Mouse (Mus musculus): ENCODE measurements around the gene Abhd14b. TPM values are rescaled to one million over a fixed set of nuclear protein-coding genes. Genes with fewer than 3 reads are reported as not detected.

The Abhd14b gene
- polyA plus RNA-seq, 1 experiment from 2014 or later = 4.2 TPM

GRCm38 (mm10) chr9:106442680-106443079, 4.6 kb upstream of the Abhd14b start:
- Histone ChIP-seq H3K27me3 (ENCODE audit: control insufficient read depth, insufficient read depth, low read length) (no peaks in the 10 kb centered on the region), H3K36me3 (ENCODE audit: control insufficient read depth, insufficient read depth, low read length) (no peaks in the 10 kb centered on the region), H3K27ac (ENCODE audit: low read depth, low read length) (no peak overlapping the region), H3K4me1 (replicated peaks; ENCODE audit: control insufficient read depth, insufficient read depth, low read length) (peaks cover under 1% of the 10 kb centered on the region), H3K4me2 (replicated peaks; ENCODE audit: low read depth, low read length) (no peak overlapping the region), H3K9ac (ENCODE audit: low read depth, low read length) (no peak overlapping the region), H3K9me3 (ENCODE audit: control insufficient read depth, low read length) (no peaks in the 10 kb centered on the region), H3K4me3 (ENCODE audit: low read depth, low read length) (no peak overlapping the region)
- DNase-seq (ENCODE audit: low spot score) = no peak
- WGBS = 80% methylated on average over 5 of the region's 5 CpGs
- ATAC-seq (ENCODE audit: low FRiP score) = no peak

- Histone ChIP-seq H3K27ac (ENCODE audit: low read depth, low read length) (no peak overlapping the region), H3K9ac (ENCODE audit: low read depth, low read length) (no peak overlapping the region), H3K4me1 (replicated peaks; ENCODE audit: control insufficient read depth, insufficient read depth, low read length) (peaks cover 7% of the 10 kb centered on the region), H3K9me3 (ENCODE audit: control insufficient read depth, low read length) (no peaks in the 10 kb centered on the region), H3K27me3 (ENCODE audit: control insufficient read depth, insufficient read depth, low read length) (no peaks in the 10 kb centered on the region), H3K36me3 (ENCODE audit: control insufficient read depth, insufficient read depth, low read length) (no peaks in the 10 kb centered on the region), H3K4me2 (replicated peaks; ENCODE audit: low read depth, low read length) (no peak overlapping the region), H3K4me3 (ENCODE audit: low read depth, low read length) (no peak overlapping the region)
- DNase-seq (ENCODE audit: low spot score) (no peak), ATAC-seq (ENCODE audit: low FRiP score) (no peak)
- 67% methylated on average over 4 of the region's 4 CpGs for WGBS
Measured at GRCm38 (mm10) chr9:106444836-106445235, 2.4 kb upstream of the Abhd14b start.

DNA sequence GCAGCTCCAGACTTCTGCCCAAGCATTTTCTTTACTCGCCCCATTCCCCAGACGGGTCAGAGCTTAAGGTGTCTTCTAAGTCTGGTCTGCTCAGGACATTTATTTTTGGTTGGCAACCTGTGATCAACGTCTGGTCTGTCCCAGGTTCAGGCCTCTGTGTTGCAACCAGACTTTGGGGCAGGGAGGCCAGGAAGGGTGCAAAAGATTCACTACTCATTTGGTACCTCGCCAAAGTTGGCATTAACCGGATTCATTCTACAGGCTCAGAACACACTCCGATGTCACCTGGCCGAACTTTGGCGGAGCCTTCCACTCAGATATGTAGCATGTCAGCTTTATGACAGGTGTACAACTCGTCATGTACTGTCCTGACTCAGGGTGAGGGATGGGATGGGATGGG, 692 bp downstream of the Abhd14b start:
- H3K4me2 ChIP-seq (replicated peaks; ENCODE audit: low read depth, low read length) = peak overlapping the region; percentile 58
- H3K9me3 ChIP-seq (ENCODE audit: control insufficient read depth, low read length) = no peaks in the 10 kb centered on the region
- ATAC-seq (ENCODE audit: low FRiP score) (peak; percentile 16; the same call in 1 of the 2 replicates), DNase-seq (ENCODE audit: low spot score) (no peak)
- H3K4me1 ChIP-seq (replicated peaks; ENCODE audit: control insufficient read depth, insufficient read depth, low read length) = peaks cover 13% of the 10 kb centered on the region
- peak overlapping the region; percentile 20; the same call in 1 of the 2 replicates for H3K27ac ChIP-seq (ENCODE audit: low read depth, low read length)
- H3K36me3 ChIP-seq (ENCODE audit: control insufficient read depth, insufficient read depth, low read length) = no peaks in the 10 kb centered on the region
- H3K9ac ChIP-seq (ENCODE audit: low read depth, low read length) = peak overlapping the region; percentile 60
- 39% methylated on average over 9 of the region's 9 CpGs for WGBS
- peak overlapping the region; percentile 36 for H3K4me3 ChIP-seq (ENCODE audit: low read depth, low read length)
- H3K27me3 ChIP-seq (ENCODE audit: control insufficient read depth, insufficient read depth, low read length) = no peaks in the 10 kb centered on the region

- H3K4me1 ChIP-seq (replicated peaks; ENCODE audit: control insufficient read depth, insufficient read depth, low read length) = peaks cover 14% of the 10 kb centered on the region
- H3K9ac ChIP-seq (ENCODE audit: low read depth, low read length) = peak overlapping the region; percentile 24; the same call in 1 of the 2 replicates
- H3K9me3 ChIP-seq (ENCODE audit: control insufficient read depth, low read length) = no peaks in the 10 kb centered on the region
- H3K27me3 ChIP-seq (ENCODE audit: control insufficient read depth, insufficient read depth, low read length) = no peaks in the 10 kb centered on the region
- H3K4me2 ChIP-seq (replicated peaks; ENCODE audit: low read depth, low read length) = peak overlapping the region; percentile 50
- peak; percentile 75 for DNase-seq (ENCODE audit: low spot score)
- 1% methylated on average over 23 of the region's 23 CpGs for WGBS
- ATAC-seq (ENCODE audit: low FRiP score) = peak; percentile 38; the same call in 1 of the 2 replicates
- no peaks in the 10 kb centered on the region for H3K36me3 ChIP-seq (ENCODE audit: control insufficient read depth, insufficient read depth, low read length)
- peak overlapping the region; percentile 23 for H3K4me3 ChIP-seq (ENCODE audit: low read depth, low read length)
- H3K27ac ChIP-seq (ENCODE audit: low read depth, low read length) = no peak overlapping the region
Measured at GRCm38 (mm10) chr9:106448498-106449031, 1.3 kb downstream of the Abhd14b start.

- Histone ChIP-seq H3K9me3 (ENCODE audit: control insufficient read depth, low read length) (no peaks in the 10 kb centered on the region), H3K4me3 (ENCODE audit: low read depth, low read length) (no peak overlapping the region), H3K27me3 (ENCODE audit: control insufficient read depth, insufficient read depth, low read length) (no peaks in the 10 kb centered on the region), H3K27ac (ENCODE audit: low read depth, low read length) (no peak overlapping the region), H3K4me1 (replicated peaks; ENCODE audit: control insufficient read depth, insufficient read depth, low read length) (peaks cover 14% of the 10 kb centered on the region), H3K4me2 (replicated peaks; ENCODE audit: low read depth, low read length) (no peak overlapping the region), H3K36me3 (ENCODE audit: control insufficient read depth, insufficient read depth, low read length) (no peaks in the 10 kb centered on the region), H3K9ac (ENCODE audit: low read depth, low read length) (no peak overlapping the region)
- ATAC-seq (ENCODE audit: low FRiP score) (no peak), DNase-seq (ENCODE audit: low spot score) (no peak)
- 89% methylated on average over 8 of the region's 8 CpGs for WGBS
Measured at GRCm38 (mm10) chr9:106449947-106450346, 2.7 kb downstream of the Abhd14b start.

DNA sequence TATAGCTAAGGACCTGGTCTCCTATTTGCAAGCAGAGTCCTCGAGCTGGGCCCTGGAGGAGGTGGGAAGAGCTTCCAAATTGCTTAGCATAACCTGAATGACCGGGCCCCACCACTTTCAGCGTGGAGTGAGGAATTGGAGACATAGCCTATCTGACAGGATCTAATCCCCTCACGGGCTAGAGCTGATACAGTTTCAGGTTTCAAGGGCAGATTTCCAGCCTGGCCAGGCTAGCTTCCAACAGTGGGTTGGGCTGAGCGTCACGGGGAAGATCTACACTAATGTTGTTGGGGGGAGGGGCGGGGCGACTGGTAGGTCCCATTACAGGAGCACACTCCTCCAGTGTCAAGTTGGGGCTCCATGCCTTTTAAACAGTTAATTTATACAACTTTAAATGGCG, 3.4 kb downstream of the Abhd14b start:
- WGBS = 29% methylated on average over 9 of the region's 9 CpGs
- no peak overlapping the region for H3K27ac ChIP-seq (ENCODE audit: low read depth, low read length)
- no peak overlapping the region for H3K9ac ChIP-seq (ENCODE audit: low read depth, low read length)

GRCm38 (mm10) chr9:106451298-106451697, 4.0 kb downstream of the Abhd14b start:
- no peak overlapping the region for H3K9ac ChIP-seq (ENCODE audit: low read depth, low read length)
- no peaks in the 10 kb centered on the region for H3K36me3 ChIP-seq (ENCODE audit: control insufficient read depth, insufficient read depth, low read length)
- WGBS = 76% methylated on average over 11 of the region's 11 CpGs
- no peak for DNase-seq (ENCODE audit: low spot score)
- no peaks in the 10 kb centered on the region for H3K9me3 ChIP-seq (ENCODE audit: control insufficient read depth, low read length)
- H3K4me1 ChIP-seq (replicated peaks; ENCODE audit: control insufficient read depth, insufficient read depth, low read length) = peaks cover 22% of the 10 kb centered on the region
- no peak overlapping the region for H3K27ac ChIP-seq (ENCODE audit: low read depth, low read length)
- H3K4me2 ChIP-seq (replicated peaks; ENCODE audit: low read depth, low read length) = no peak overlapping the region
- no peak overlapping the region for H3K4me3 ChIP-seq (ENCODE audit: low read depth, low read length)
- ATAC-seq (ENCODE audit: low FRiP score) = no peak
- no peaks in the 10 kb centered on the region for H3K27me3 ChIP-seq (ENCODE audit: control insufficient read depth, insufficient read depth, low read length)

More for the DNA sequence above, 3.4 kb downstream of the Abhd14b start:
- Histone ChIP-seq H3K36me3 (ENCODE audit: control insufficient read depth, insufficient read depth, low read length) (no peaks in the 10 kb centered on the region), H3K27me3 (ENCODE audit: control insufficient read depth, insufficient read depth, low read length) (no peaks in the 10 kb centered on the region), H3K4me1 (replicated peaks; ENCODE audit: control insufficient read depth, insufficient read depth, low read length) (peaks cover 16% of the 10 kb centered on the region), H3K4me2 (replicated peaks; ENCODE audit: low read depth, low read length) (no peak overlapping the region), H3K9me3 (ENCODE audit: control insufficient read depth, low read length) (no peaks in the 10 kb centered on the region), H3K4me3 (ENCODE audit: low read depth, low read length) (no peak overlapping the region)
- DNase-seq (ENCODE audit: low spot score) (no peak), ATAC-seq (ENCODE audit: low FRiP score) (no peak)

DNA sequence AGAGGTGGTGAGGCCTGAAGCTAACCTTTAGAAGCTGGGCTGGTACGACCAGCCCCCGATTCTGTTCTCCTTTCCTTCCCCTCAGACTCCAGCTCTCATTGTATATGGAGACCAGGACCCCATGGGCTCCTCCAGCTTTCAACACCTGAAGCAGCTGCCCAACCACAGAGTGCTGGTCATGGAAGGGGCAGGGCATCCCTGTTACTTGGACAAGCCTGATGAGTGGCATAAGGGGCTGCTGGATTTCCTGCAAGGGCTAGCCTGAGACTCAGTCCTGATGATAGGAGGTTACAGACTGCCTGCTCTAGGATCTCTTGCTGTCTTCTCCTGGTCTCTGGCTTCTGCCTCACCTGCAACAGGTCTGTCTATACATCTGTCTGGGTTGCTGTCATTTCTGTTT, 4.6 kb downstream of the Abhd14b start:
- no peaks in the 10 kb centered on the region for H3K27me3 ChIP-seq (ENCODE audit: control insufficient read depth, insufficient read depth, low read length)
- DNase-seq (ENCODE audit: low spot score) = no peak
- H3K27ac ChIP-seq (ENCODE audit: low read depth, low read length) = no peak overlapping the region
- H3K4me3 ChIP-seq (ENCODE audit: low read depth, low read length) = no peak overlapping the region; the same call in 1 of the 2 replicates
- no peak for ATAC-seq (ENCODE audit: low FRiP score)
- peaks cover 28% of the 10 kb centered on the region for H3K4me1 ChIP-seq (replicated peaks; ENCODE audit: control insufficient read depth, insufficient read depth, low read length)
- H3K9ac ChIP-seq (ENCODE audit: low read depth, low read length) = 0 out of 2 replicates have a peak overlapping the region, but pooled peaks have one; percentile 11
- WGBS = 43% methylated on average over 2 of the region's 2 CpGs
- no peaks in the 10 kb centered on the region for H3K36me3 ChIP-seq (ENCODE audit: control insufficient read depth, insufficient read depth, low read length)
- no peak overlapping the region for H3K4me2 ChIP-seq (replicated peaks; ENCODE audit: low read depth, low read length)
- H3K9me3 ChIP-seq (ENCODE audit: control insufficient read depth, low read length) = no peaks in the 10 kb centered on the region

DNA sequence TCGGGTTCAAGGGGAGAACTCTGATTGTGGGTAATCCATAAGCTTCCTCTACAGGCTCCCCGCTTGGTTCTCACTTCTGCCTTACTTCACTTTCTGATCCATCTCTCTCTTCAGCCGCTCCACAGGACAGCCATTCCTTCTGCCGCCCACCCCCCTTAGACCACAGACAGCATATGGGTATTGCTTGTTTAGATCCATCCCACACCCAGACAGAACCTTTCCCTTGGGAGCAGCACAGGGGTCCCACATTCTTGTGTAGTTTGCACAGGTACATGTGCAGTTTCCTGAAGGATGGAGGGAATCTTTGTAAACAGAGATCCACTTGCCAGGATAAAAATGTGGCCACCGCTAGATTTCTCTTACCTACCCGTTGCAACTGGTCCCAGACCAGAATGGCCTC, 5.1 kb downstream of the Abhd14b start:
- Histone ChIP-seq H3K27me3 (ENCODE audit: control insufficient read depth, insufficient read depth, low read length) (no peaks in the 10 kb centered on the region), H3K36me3 (ENCODE audit: control insufficient read depth, insufficient read depth, low read length) (no peaks in the 10 kb centered on the region), H3K27ac (ENCODE audit: low read depth, low read length) (peak overlapping the region; percentile 98), H3K4me3 (ENCODE audit: low read depth, low read length) (peak overlapping the region; percentile 82), H3K4me2 (replicated peaks; ENCODE audit: low read depth, low read length) (peak overlapping the region; percentile 97), H3K4me1 (replicated peaks; ENCODE audit: control insufficient read depth, insufficient read depth, low read length) (peaks cover 32% of the 10 kb centered on the region), H3K9ac (ENCODE audit: low read depth, low read length) (peak overlapping the region; percentile 93), H3K9me3 (ENCODE audit: control insufficient read depth, low read length) (no peaks in the 10 kb centered on the region)
- DNase-seq (ENCODE audit: low spot score) (no peak), ATAC-seq (ENCODE audit: low FRiP score) (no peak)
- 24% methylated on average over 6 of the region's 6 CpGs for WGBS

All from hindbrain, embryonic 11.5 days (tissue).